Mouse (Mus musculus) right cerebral cortex, postnatal 14 days (tissue): Measurements from ENCODE around the gene Dmrt2.

Source experiments
- DNase-seq: peaks from one replicate; pipeline ENCODE4 v3.0.0; 2022

The Dmrt2 gene

DNA sequence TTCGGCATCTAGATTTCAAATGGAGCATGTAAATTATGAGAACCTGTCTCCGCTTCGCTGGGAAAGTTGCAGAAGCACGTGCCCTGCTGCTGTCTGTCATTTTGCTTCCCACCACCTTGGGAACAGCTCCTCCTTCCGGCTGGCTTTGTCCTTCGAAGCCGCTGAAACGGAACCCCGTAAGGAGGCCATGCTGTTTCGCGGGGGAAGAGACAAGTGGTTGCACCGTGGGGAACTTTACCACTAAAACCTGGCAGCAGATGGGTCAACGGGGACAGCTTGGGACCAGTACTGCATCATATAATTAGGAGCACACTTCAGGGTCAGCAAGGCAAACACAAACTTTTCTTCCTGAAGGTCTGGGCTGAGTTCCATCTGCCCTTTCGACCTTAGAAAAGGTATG lies 26.6 kb downstream of the Dmrt2 start:
- DNase-seq: no peak

DNA sequence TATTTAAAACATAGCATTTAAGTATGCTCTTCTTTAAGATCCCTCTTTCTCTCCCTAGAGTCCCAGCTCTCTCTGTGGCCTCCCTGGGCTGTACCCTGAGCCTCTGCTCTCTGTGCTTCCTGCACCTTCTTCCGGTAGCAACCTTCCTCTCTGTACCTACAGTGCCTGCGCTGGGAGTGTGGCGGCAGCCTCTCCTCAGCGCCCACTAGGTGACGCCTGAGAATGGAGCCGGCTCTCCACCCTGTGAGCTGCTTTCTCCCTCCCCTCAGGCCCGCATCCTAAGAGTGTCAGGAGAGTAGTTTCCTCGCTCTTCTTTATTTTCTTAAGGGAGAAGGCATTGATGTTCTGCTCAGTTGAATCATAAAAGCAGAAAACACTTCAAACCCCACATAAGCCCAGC lies 41.2 kb downstream of the Dmrt2 start:
- peak; percentile 56 for DNase-seq

DNA sequence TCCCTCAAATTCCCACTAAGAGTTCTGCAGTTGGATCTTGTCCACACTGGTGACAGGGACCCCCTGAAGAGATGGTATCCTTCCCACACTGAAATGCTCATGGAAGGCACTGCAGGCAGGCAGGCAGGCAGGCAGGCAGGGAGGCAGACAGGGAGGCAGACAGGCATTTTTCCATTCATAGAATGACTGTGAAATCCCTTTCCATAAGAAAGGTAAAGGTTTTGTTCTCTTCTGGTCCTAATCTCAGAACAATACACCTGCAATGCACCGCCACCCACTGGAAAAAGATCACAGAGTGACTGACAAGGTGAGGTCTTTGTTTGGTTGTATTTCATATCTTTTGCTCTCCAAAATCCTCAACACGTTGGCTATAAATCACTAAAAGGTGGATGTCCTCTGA lies 42.7 kb downstream of the Dmrt2 start:
- DNase-seq: no peak

DNA sequence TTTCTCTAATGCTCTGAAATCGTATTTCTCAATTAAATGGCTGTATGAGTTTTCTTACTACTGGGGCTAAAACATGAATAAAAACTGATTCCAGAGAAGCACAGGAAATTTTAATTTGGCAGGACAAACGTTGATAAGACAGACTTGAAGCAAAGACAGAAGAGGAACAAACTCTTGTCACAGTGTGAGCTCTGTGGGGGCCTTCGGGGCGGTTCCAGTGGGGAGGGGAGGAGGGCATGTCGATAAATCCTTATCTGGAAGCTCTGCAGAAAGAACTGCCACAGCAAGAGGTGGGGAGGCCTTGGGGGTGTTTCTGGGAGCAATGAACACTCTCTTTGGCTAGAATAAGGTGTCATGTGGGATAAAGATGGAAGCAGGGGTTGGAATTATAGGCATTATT lies 50.4 kb downstream of the Dmrt2 start:
- no peak for DNase-seq
